Mouse (Mus musculus) erythroblast, embryonic 14.5 days (primary cell): ENCODE measurements around the gene Reep1.

ENCODE experiments used
- GATA1 ChIP-seq: IDR thresholded peaks from 2 replicates; pipeline ENCODE4 v1.6.1; 2012; ENCODE audit warnings: low read length, inconsistent platforms, mixed read lengths
- TAL1 ChIP-seq: IDR thresholded peaks from 3 replicates; pipeline ENCODE4 v1.6.1; 2012; ENCODE audit warnings: low read length, inconsistent platforms, mixed read lengths

DNA sequence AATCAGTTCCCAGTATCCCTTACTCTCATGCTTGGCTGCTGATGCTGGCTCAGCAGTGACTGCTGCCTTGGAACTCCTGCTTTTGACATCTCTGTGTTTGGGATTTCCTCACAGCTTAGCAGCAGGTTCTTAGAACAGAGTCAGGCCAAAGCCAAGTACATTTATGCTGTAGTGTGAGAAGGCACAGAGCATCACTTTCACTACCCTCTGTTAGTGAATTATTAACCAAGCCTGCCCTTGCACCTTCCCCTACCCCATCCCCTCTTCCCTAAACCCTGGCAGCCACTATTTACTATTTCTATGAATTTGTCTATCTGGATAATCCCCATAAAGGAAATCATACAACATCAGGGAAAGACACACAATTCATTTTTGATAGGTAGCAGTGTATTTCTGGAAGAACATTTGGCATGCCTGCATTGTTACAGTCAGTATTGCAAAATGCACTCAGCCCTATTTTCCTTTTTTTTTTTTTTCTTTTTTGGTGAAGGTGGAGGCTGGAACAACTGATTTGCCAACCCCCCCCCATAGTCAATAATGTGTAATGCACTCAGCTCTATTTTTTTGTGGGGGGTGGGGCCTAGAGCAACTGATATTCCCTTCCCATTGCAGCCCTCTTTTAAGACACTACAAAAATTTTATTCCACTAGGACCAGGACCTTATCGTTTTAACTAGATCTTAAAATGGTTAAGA, 133.4 kb downstream of the Reep1 start:
- no peak for TF ChIP-seq GATA1
- no peak for TF ChIP-seq TAL1
